Mouse (Mus musculus) layer of hippocampus, adult 8-10 months (tissue): ENCODE data around the gene Sema5a. TPM values are rescaled to one million over a fixed set of nuclear protein-coding genes. Genes with fewer than 3 reads are reported as not detected.
A peak's percentile ranks its signal among the peaks of the same experiment; 100 is the strongest.

Source experiments
- DNase-seq, 2 experiments: peaks; one replicate each; pipeline ENCODE4 v3.0.0; 2022; ENCODE audit warnings: low spot score in 2 of 2
- total RNA-seq, 4 experiments: library from RNA; stranded (reverse); gene quantifications; 2 replicates each; pipeline ENCODE4 v1.2.4; 2022

Sema5a gene
- total RNA-seq, 4 experiments from 2014 or later = 61.4 to 71.1 (median 65.6) TPM

- DNase-seq = no peak
Observed at GRCm38 (mm10) chr15:32623037-32623739, 378.6 kb downstream of the Sema5a start.

GRCm38 (mm10) chr15:32624106-32624505 lies 379.5 kb downstream of the Sema5a start:
- DNase-seq = no peak

GRCm38 (mm10) chr15:32626031-32626430 lies 381.4 kb downstream of the Sema5a start:
- no peak for DNase-seq

GRCm38 (mm10) chr15:32633713-32634112 lies 389.1 kb downstream of the Sema5a start:
- DNase-seq = no peak

GRCm38 (mm10) chr15:32637879-32638278 lies 393.3 kb downstream of the Sema5a start:
- DNase-seq = no peak

GRCm38 (mm10) chr15:32647061-32647687 lies 402.6 kb downstream of the Sema5a start:
- no peak for DNase-seq

- DNase-seq = no peak
Observed at GRCm38 (mm10) chr15:32654046-32654445, 409.4 kb downstream of the Sema5a start.

GRCm38 (mm10) chr15:32656017-32656416 lies 411.4 kb downstream of the Sema5a start:
- no peak for DNase-seq

GRCm38 (mm10) chr15:32676446-32676845 lies 431.8 kb downstream of the Sema5a start:
- DNase-seq = no peak

- peak in 1 of 2 experiments; percentile 14 for DNase-seq
Observed at GRCm38 (mm10) chr15:32685152-32685551, 440.5 kb downstream of the Sema5a start.

GRCm38 (mm10) chr15:32691021-32691420 lies 446.4 kb downstream of the Sema5a start:
- DNase-seq = peak; percentile 29 to 30

- DNase-seq = no peak
Observed at GRCm38 (mm10) chr15:32693006-32693405, 448.4 kb downstream of the Sema5a start.

- no peak for DNase-seq
Observed at GRCm38 (mm10) chr15:32717298-32717985, 472.8 kb downstream of the Sema5a start.

- peak; percentile 22 to 59 for DNase-seq
Observed at GRCm38 (mm10) chr15:32718293-32718963, 473.8 kb downstream of the Sema5a start.

GRCm38 (mm10) chr15:32718964-32719311 lies 474.3 kb downstream of the Sema5a start:
- DNase-seq = no peak

- DNase-seq = peak; percentile 16 to 30
Observed at GRCm38 (mm10) chr15:32730839-32731238, 486.2 kb downstream of the Sema5a start.

Other genes with a start within 250 kb of the Sema5a start
- gene Tas2r119, start 67.5 kb upstream of the Sema5a start, total RNA-seq = not detected